Mouse (Mus musculus): ENCODE results near the gene Sptlc2.

The Sptlc2 gene

GRCm38 (mm10) chr12:87397126-87397525 lies 9.0 kb upstream of the Sptlc2 start:
- no peak for DNase-seq (ENCODE audit: low read depth, low spot score)

- no peak for DNase-seq (ENCODE audit: low read depth, low spot score)
These were observed 6.2 kb upstream of the Sptlc2 start for GRCm38 (mm10) chr12:87394316-87394715.

- DNase-seq (ENCODE audit: low read depth, low spot score): no peak
These were observed 5.4 kb upstream of the Sptlc2 start for GRCm38 (mm10) chr12:87393447-87394145.

- no peak for DNase-seq (ENCODE audit: low read depth, low spot score)
These were observed 3.2 kb upstream of the Sptlc2 start for GRCm38 (mm10) chr12:87391355-87391754.

- no peak for DNase-seq (ENCODE audit: low read depth, low spot score)
These were observed 1.1 kb upstream of the Sptlc2 start for GRCm38 (mm10) chr12:87389231-87389630.

- DNase-seq (ENCODE audit: low read depth, low spot score): no peak
These were observed 709 bp downstream of the Sptlc2 start for GRCm38 (mm10) chr12:87387171-87388121.

- DNase-seq (ENCODE audit: low read depth, low spot score): no peak
These were observed 3.1 kb downstream of the Sptlc2 start for GRCm38 (mm10) chr12:87385051-87385450.

- DNase-seq (ENCODE audit: low read depth, low spot score): no peak
These were observed 6.8 kb downstream of the Sptlc2 start for GRCm38 (mm10) chr12:87381380-87381682.

- no peak for DNase-seq (ENCODE audit: low read depth, low spot score)
These were observed 7.4 kb downstream of the Sptlc2 start for GRCm38 (mm10) chr12:87380586-87381379.

- DNase-seq (ENCODE audit: low read depth, low spot score): no peak
These were observed 8.7 kb downstream of the Sptlc2 start for GRCm38 (mm10) chr12:87379496-87379895.

- no peak for DNase-seq (ENCODE audit: low read depth, low spot score)
These were observed 14.0 kb downstream of the Sptlc2 start for GRCm38 (mm10) chr12:87374159-87374558.

- no peak for DNase-seq (ENCODE audit: low read depth, low spot score)
These were observed 18.8 kb downstream of the Sptlc2 start for GRCm38 (mm10) chr12:87369319-87369718.

- no peak for DNase-seq (ENCODE audit: low read depth, low spot score)
These were observed 20.1 kb downstream of the Sptlc2 start for GRCm38 (mm10) chr12:87368092-87368491.

- no peak for DNase-seq (ENCODE audit: low read depth, low spot score)
These were observed 22.5 kb downstream of the Sptlc2 start for GRCm38 (mm10) chr12:87365676-87366075.

- no peak for DNase-seq (ENCODE audit: low read depth, low spot score)
These were observed 26.0 kb downstream of the Sptlc2 start for GRCm38 (mm10) chr12:87362111-87362510.

- no peak for DNase-seq (ENCODE audit: low read depth, low spot score)
These were observed 40.1 kb downstream of the Sptlc2 start for GRCm38 (mm10) chr12:87348029-87348428.

- DNase-seq (ENCODE audit: low read depth, low spot score): no peak
These were observed 40.6 kb downstream of the Sptlc2 start for GRCm38 (mm10) chr12:87347511-87347910.

GRCm38 (mm10) chr12:87343084-87343605 lies 45.0 kb downstream of the Sptlc2 start:
- DNase-seq (ENCODE audit: low read depth, low spot score): no peak

- DNase-seq (ENCODE audit: low read depth, low spot score): no peak
These were observed 50.1 kb downstream of the Sptlc2 start for GRCm38 (mm10) chr12:87338082-87338481.

GRCm38 (mm10) chr12:87334886-87335285 lies 53.3 kb downstream of the Sptlc2 start:
- peak; percentile 45 for DNase-seq (ENCODE audit: low read depth, low spot score)

GRCm38 (mm10) chr12:87333794-87334193 lies 54.4 kb downstream of the Sptlc2 start:
- no peak for DNase-seq (ENCODE audit: low read depth, low spot score)

GRCm38 (mm10) chr12:87332511-87332910 lies 55.6 kb downstream of the Sptlc2 start:
- DNase-seq (ENCODE audit: low read depth, low spot score): no peak
